Mouse (Mus musculus): ENCODE data around the gene Tet3. TPM values are rescaled to one million over a fixed set of nuclear protein-coding genes. Genes with fewer than 3 reads are reported as not detected.

Gene Tet3
- polyA plus RNA-seq, 1 experiment from 2014 or later = 30.5 TPM

GRCm38 (mm10) chr6:83392166-83392780 lies 66.6 kb downstream of the Tet3 start:
- 53% methylated on average over 8 of the region's 8 CpGs for WGBS
- Histone ChIP-seq H3K27ac (ENCODE audit: low read length) (peak overlapping the region; percentile 64), H3K4me1 (ENCODE audit: insufficient read depth, low read depth, low read length) (0 out of 2 replicates have a peak, but pooled peaks cover 4% of the 10 kb centered on the region), H3K9ac (replicated peaks; ENCODE audit: low read depth) (no peak overlapping the region), H3K4me3 (ENCODE audit: low read depth, low read length) (no peak overlapping the region), H3K4me2 (replicated peaks; ENCODE audit: low read depth, low read length) (no peak overlapping the region), H3K36me3 (ENCODE audit: insufficient read depth, low read length) (no peaks in the 10 kb centered on the region), H3K9me3 (ENCODE audit: low read length) (no peaks in the 10 kb centered on the region), H3K27me3 (replicated peaks; ENCODE audit: insufficient read depth, low read length) (no peaks in the 10 kb centered on the region)
- peak; percentile 41 for DNase-seq (ENCODE audit: low spot score)
- ATAC-seq = no peak
- TF ChIP-seq EP300 (IDR thresholded peaks at IDR 0.05) (no peak), CTCF (IDR thresholded peaks at IDR 0.05) (no peak)

- DNase-seq (ENCODE audit: low spot score) (peak; percentile 64), ATAC-seq (peak; percentile 63)
- peaks cover 6% of the 10 kb centered on the region; the same call in 1 of the 2 replicates for H3K36me3 ChIP-seq (ENCODE audit: insufficient read depth, low read length)
- no peaks in the 10 kb centered on the region for H3K4me1 ChIP-seq (ENCODE audit: insufficient read depth, low read depth, low read length)
- no peak overlapping the region for H3K27ac ChIP-seq (ENCODE audit: low read length)
- TF ChIP-seq CTCF (IDR thresholded peaks at IDR 0.05) (no peak), EP300 (IDR thresholded peaks at IDR 0.05) (no peak)
- no peaks in the 10 kb centered on the region for H3K27me3 ChIP-seq (replicated peaks; ENCODE audit: insufficient read depth, low read length)
- H3K9ac ChIP-seq (replicated peaks; ENCODE audit: low read depth) = no peak overlapping the region
- WGBS = 77% methylated on average over 9 of the region's 9 CpGs
- no peak overlapping the region for H3K4me3 ChIP-seq (ENCODE audit: low read depth, low read length)
- no peaks in the 10 kb centered on the region for H3K9me3 ChIP-seq (ENCODE audit: low read length)
- H3K4me2 ChIP-seq (replicated peaks; ENCODE audit: low read depth, low read length) = no peak overlapping the region
Observed at GRCm38 (mm10) chr6:83385569-83386090, 73.3 kb downstream of the Tet3 start.

- WGBS = 72% methylated on average over 10 of the region's 10 CpGs
- no peak overlapping the region for H3K4me2 ChIP-seq (replicated peaks; ENCODE audit: low read depth, low read length)
- no peaks in the 10 kb centered on the region for H3K4me1 ChIP-seq (ENCODE audit: insufficient read depth, low read depth, low read length)
- no peak overlapping the region for H3K4me3 ChIP-seq (ENCODE audit: low read depth, low read length)
- ATAC-seq (no peak), DNase-seq (ENCODE audit: low spot score) (peak; percentile 19)
- TF ChIP-seq EP300 (IDR thresholded peaks at IDR 0.05) (no peak), CTCF (IDR thresholded peaks at IDR 0.05) (no peak)
- no peak overlapping the region for H3K27ac ChIP-seq (ENCODE audit: low read length)
- no peaks in the 10 kb centered on the region for H3K27me3 ChIP-seq (replicated peaks; ENCODE audit: insufficient read depth, low read length)
- H3K9ac ChIP-seq (replicated peaks; ENCODE audit: low read depth) = no peak overlapping the region
- no peaks in the 10 kb centered on the region for H3K9me3 ChIP-seq (ENCODE audit: low read length)
- peaks cover 26% of the 10 kb centered on the region for H3K36me3 ChIP-seq (ENCODE audit: insufficient read depth, low read length)
Observed at GRCm38 (mm10) chr6:83381510-83382491, 77.1 kb downstream of the Tet3 start.

- no peak overlapping the region for H3K27ac ChIP-seq (ENCODE audit: low read length)
- DNase-seq (ENCODE audit: low spot score) = no peak
- WGBS = 69% methylated on average over 9 of the region's 9 CpGs
- no peak overlapping the region for H3K4me3 ChIP-seq (ENCODE audit: low read depth, low read length)
- no peaks in the 10 kb centered on the region for H3K9me3 ChIP-seq (ENCODE audit: low read length)
- ATAC-seq = no peak
- no peak overlapping the region for H3K9ac ChIP-seq (replicated peaks; ENCODE audit: low read depth)
- no peak for TF ChIP-seq EP300 (IDR thresholded peaks at IDR 0.05)
- no peak for TF ChIP-seq CTCF (IDR thresholded peaks at IDR 0.05)
- no peaks in the 10 kb centered on the region for H3K27me3 ChIP-seq (replicated peaks; ENCODE audit: insufficient read depth, low read length)
- H3K4me1 ChIP-seq (ENCODE audit: insufficient read depth, low read depth, low read length) = no peaks in the 10 kb centered on the region
- H3K36me3 ChIP-seq (ENCODE audit: insufficient read depth, low read length) = peaks cover 68% of the 10 kb centered on the region
- H3K4me2 ChIP-seq (replicated peaks; ENCODE audit: low read depth, low read length) = no peak overlapping the region
Observed at GRCm38 (mm10) chr6:83373704-83374300, 85.1 kb downstream of the Tet3 start.

GRCm38 (mm10) chr6:83371350-83371749 lies 87.5 kb downstream of the Tet3 start:
- no peak for ATAC-seq

More at GRCm38 (mm10) chr6:83371350-83371749, 87.5 kb downstream of the Tet3 start:
- H3K36me3 ChIP-seq (ENCODE audit: insufficient read depth, low read length) = peaks cover 84% of the 10 kb centered on the region
- H3K9me3 ChIP-seq (ENCODE audit: low read length) = no peaks in the 10 kb centered on the region
- no peak overlapping the region for H3K9ac ChIP-seq (replicated peaks; ENCODE audit: low read depth)
- no peak for DNase-seq (ENCODE audit: low spot score)
- WGBS = 89% methylated on average over 3 of the region's 3 CpGs
- no peak for TF ChIP-seq EP300 (IDR thresholded peaks at IDR 0.05)
- TF ChIP-seq CTCF (IDR thresholded peaks at IDR 0.05) = no peak
- H3K4me1 ChIP-seq (ENCODE audit: insufficient read depth, low read depth, low read length) = no peaks in the 10 kb centered on the region
- H3K27me3 ChIP-seq (replicated peaks; ENCODE audit: insufficient read depth, low read length) = no peaks in the 10 kb centered on the region
- H3K27ac ChIP-seq (ENCODE audit: low read length) = no peak overlapping the region
- H3K4me2 ChIP-seq (replicated peaks; ENCODE audit: low read depth, low read length) = no peak overlapping the region
- no peak overlapping the region for H3K4me3 ChIP-seq (ENCODE audit: low read depth, low read length)
